Mouse (Mus musculus): ENCODE measurements at regions not wholly inside any gene's neighbourhood (a gene's known extent, or its start where the extent isn't known, plus 50 kb on each side); places are given as distances from the start of the nearest gene placed in this dataset.

- Histone ChIP-seq H3K27ac (ENCODE audit: low read depth) (no peak overlapping the region), H3K9ac (no peak overlapping the region), H3K27me3 (ENCODE audit: insufficient read depth, low read length) (no peaks in the 10 kb centered on the region; the same call in 1 of the 2 replicates), H3K4me1 (ENCODE audit: insufficient read depth) (0 out of 2 replicates have a peak, but pooled peaks cover 2% of the 10 kb centered on the region), H3K9me3 (ENCODE audit: low read depth, low read length) (no peaks in the 10 kb centered on the region), H3K36me3 (ENCODE audit: insufficient read depth) (no peaks in the 10 kb centered on the region), H3K4me2 (no peak overlapping the region), H3K4me3 (ENCODE audit: low read depth, low read length) (no peak overlapping the region)
- DNase-seq (peak; percentile 49), ATAC-seq (ENCODE audit: insufficient read depth) (no peak)
- peak; percentile 24 for TF ChIP-seq CTCF (IDR thresholded peaks at IDR 0.05; ENCODE audit: low read depth)
- 40% methylated on average over 9 of the region's 9 CpGs for WGBS
Observed at GRCm38 (mm10) chr1:151065090-151065567, 71.9 kb upstream of the Hmcn1 start.

- Histone ChIP-seq H3K4me1 (ENCODE audit: insufficient read depth) (0 out of 2 replicates have a peak, but pooled peaks cover 2% of the 10 kb centered on the region), H3K27me3 (ENCODE audit: insufficient read depth, low read length) (no peaks in the 10 kb centered on the region; the same call in 1 of the 2 replicates), H3K4me2 (no peak overlapping the region), H3K27ac (ENCODE audit: low read depth) (no peak overlapping the region), H3K9ac (no peak overlapping the region), H3K4me3 (ENCODE audit: low read depth, low read length) (no peak overlapping the region), H3K9me3 (ENCODE audit: low read depth, low read length) (no peaks in the 10 kb centered on the region), H3K36me3 (ENCODE audit: insufficient read depth) (no peaks in the 10 kb centered on the region)
- ATAC-seq (ENCODE audit: insufficient read depth) (peak; percentile 48; the same call in 1 of the 2 replicates), DNase-seq (no peak)
- TF ChIP-seq CTCF (IDR thresholded peaks at IDR 0.05; ENCODE audit: low read depth), result peak; percentile 32
- WGBS, result 70% methylated on average over 15 of the region's 15 CpGs
Observed at GRCm38 (mm10) chr1:151066379-151067128, 73.3 kb upstream of the Hmcn1 start.

GRCm38 (mm10) chr1:151074508-151075314, 81.5 kb upstream of the Hmcn1 start:
- H3K4me3 ChIP-seq (ENCODE audit: low read depth, low read length), result no peak overlapping the region
- no peaks in the 10 kb centered on the region for H3K27me3 ChIP-seq (ENCODE audit: insufficient read depth, low read length)
- H3K9ac ChIP-seq, result no peak overlapping the region
- no peaks in the 10 kb centered on the region for H3K36me3 ChIP-seq (ENCODE audit: insufficient read depth)
- DNase-seq, result no peak
- TF ChIP-seq CTCF (IDR thresholded peaks at IDR 0.05; ENCODE audit: low read depth), result no peak
- H3K27ac ChIP-seq (ENCODE audit: low read depth), result no peak overlapping the region
- no peak for ATAC-seq (ENCODE audit: insufficient read depth)
- no peaks in the 10 kb centered on the region for H3K4me1 ChIP-seq (ENCODE audit: insufficient read depth)
- no peak overlapping the region for H3K4me2 ChIP-seq
- WGBS, result 82% methylated on average over 16 of the region's 16 CpGs
- H3K9me3 ChIP-seq (ENCODE audit: low read depth, low read length), result no peaks in the 10 kb centered on the region

GRCm38 (mm10) chr1:151075541-151075940, 82.3 kb upstream of the Hmcn1 start:
- DNase-seq (no peak), ATAC-seq (ENCODE audit: insufficient read depth) (no peak)
- Histone ChIP-seq H3K9me3 (ENCODE audit: low read depth, low read length) (no peaks in the 10 kb centered on the region), H3K4me3 (ENCODE audit: low read depth, low read length) (no peak overlapping the region), H3K4me1 (ENCODE audit: insufficient read depth) (no peaks in the 10 kb centered on the region), H3K27ac (ENCODE audit: low read depth) (no peak overlapping the region), H3K36me3 (ENCODE audit: insufficient read depth) (no peaks in the 10 kb centered on the region), H3K9ac (no peak overlapping the region), H3K27me3 (ENCODE audit: insufficient read depth, low read length) (no peaks in the 10 kb centered on the region), H3K4me2 (no peak overlapping the region)
- 81% methylated on average over 6 of the region's 6 CpGs for WGBS
- no peak for TF ChIP-seq CTCF (IDR thresholded peaks at IDR 0.05; ENCODE audit: low read depth)

- TF ChIP-seq CTCF (IDR thresholded peaks at IDR 0.05; ENCODE audit: low read depth), result peak; percentile 97
- H3K27me3 ChIP-seq (ENCODE audit: insufficient read depth, low read length), result no peaks in the 10 kb centered on the region
- 25% methylated on average over 16 of the region's 16 CpGs for WGBS
- no peak overlapping the region for H3K27ac ChIP-seq (ENCODE audit: low read depth)
- no peaks in the 10 kb centered on the region for H3K9me3 ChIP-seq (ENCODE audit: low read depth, low read length)
- no peaks in the 10 kb centered on the region for H3K36me3 ChIP-seq (ENCODE audit: insufficient read depth)
- DNase-seq, result peak; percentile 86
- ATAC-seq (ENCODE audit: insufficient read depth), result peak; percentile 47
- H3K4me2 ChIP-seq, result no peak overlapping the region
- no peak overlapping the region for H3K9ac ChIP-seq
- no peak overlapping the region for H3K4me3 ChIP-seq (ENCODE audit: low read depth, low read length)
- H3K4me1 ChIP-seq (ENCODE audit: insufficient read depth), result no peaks in the 10 kb centered on the region
Observed at GRCm38 (mm10) chr1:151078909-151079522, 85.8 kb upstream of the Hmcn1 start.

GRCm38 (mm10) chr1:151079614-151080360, 86.6 kb upstream of the Hmcn1 start:
- ATAC-seq (ENCODE audit: insufficient read depth) (no peak; the same call in 1 of the 2 replicates), DNase-seq (no peak)
- WGBS, result 60% methylated on average over 15 of the region's 15 CpGs
- H3K9me3 ChIP-seq (ENCODE audit: low read depth, low read length), result no peaks in the 10 kb centered on the region
- no peaks in the 10 kb centered on the region for H3K36me3 ChIP-seq (ENCODE audit: insufficient read depth)
- no peak overlapping the region for H3K9ac ChIP-seq
- TF ChIP-seq CTCF (IDR thresholded peaks at IDR 0.05; ENCODE audit: low read depth), result no peak
- H3K4me2 ChIP-seq, result no peak overlapping the region
- no peak overlapping the region for H3K4me3 ChIP-seq (ENCODE audit: low read depth, low read length)
- no peaks in the 10 kb centered on the region for H3K27me3 ChIP-seq (ENCODE audit: insufficient read depth, low read length)
- H3K27ac ChIP-seq (ENCODE audit: low read depth), result no peak overlapping the region
- no peaks in the 10 kb centered on the region for H3K4me1 ChIP-seq (ENCODE audit: insufficient read depth)
